Mouse (Mus musculus) lung, postnatal 36 days (tissue): ENCODE measurements around the gene Pcnx.
"Not testable (repeated sequence)": the region's sequence is repeated elsewhere in the genome, so short reads cannot be mapped to it uniquely, and the experiment has no call there.

ENCODE experiments used
- DNase-seq: peaks from one replicate; pipeline ENCODE4 v3.0.0; 2022; ENCODE audit warnings: mixed read lengths

Gene Pcnx

GRCm38 (mm10) chr12:81971042-81971883 lies 111.4 kb downstream of the Pcnx start:
- DNase-seq: peak; percentile 52

- DNase-seq: peak; percentile 92
Measured at GRCm38 (mm10) chr12:81971884-81972362, 112.1 kb downstream of the Pcnx start.

GRCm38 (mm10) chr12:81974806-81975205 lies 115.0 kb downstream of the Pcnx start:
- DNase-seq: peak; percentile 77

- peak; percentile 28 for DNase-seq
Measured at GRCm38 (mm10) chr12:81977346-81977745, 117.5 kb downstream of the Pcnx start.

GRCm38 (mm10) chr12:81979312-81979711 lies 119.5 kb downstream of the Pcnx start:
- peak; percentile 35 for DNase-seq

GRCm38 (mm10) chr12:81992106-81992505 lies 132.3 kb downstream of the Pcnx start:
- DNase-seq: no peak

- no peak for DNase-seq
Measured at GRCm38 (mm10) chr12:81992996-81993395, 133.2 kb downstream of the Pcnx start.

GRCm38 (mm10) chr12:81994911-81995667 lies 135.3 kb downstream of the Pcnx start:
- DNase-seq: no peak

GRCm38 (mm10) chr12:81996679-81997362 lies 137.0 kb downstream of the Pcnx start:
- DNase-seq: no peak

GRCm38 (mm10) chr12:81997497-81997896 lies 137.7 kb downstream of the Pcnx start:
- DNase-seq: no peak

GRCm38 (mm10) chr12:82002697-82003096 lies 142.9 kb downstream of the Pcnx start:
- not testable (repeated sequence) for DNase-seq

- DNase-seq: not testable (repeated sequence)
Measured at GRCm38 (mm10) chr12:82025901-82026633, 166.2 kb downstream of the Pcnx start.

GRCm38 (mm10) chr12:82033524-82033923 lies 173.7 kb downstream of the Pcnx start:
- not testable (repeated sequence) for DNase-seq

- DNase-seq: not testable (repeated sequence)
Measured at GRCm38 (mm10) chr12:82033973-82034372, 174.2 kb downstream of the Pcnx start.

GRCm38 (mm10) chr12:82044078-82044477 lies 184.3 kb downstream of the Pcnx start:
- not testable (repeated sequence) for DNase-seq
